30 mouse cellular contexts compared by ENCODE assay signal in genomic region chr11:121085181-121085580, GRCm38 (mm10). TPM values are rescaled to one million over a fixed set of nuclear protein-coding genes. Genes with fewer than 3 reads are reported as not detected.
DNase-seq lines count a peak whose midpoint lies in the region; ATAC-seq and TF ChIP-seq lines count a peak whose summit lies in the region.
"Had no signal": no experiment of that assay in that cellular context is flagged by ENCODE, and none has a peak within 500 bp of the region (broad histone marks: within the 10 kb centered on the region; RNA-seq: fewer than 3 reads in every experiment).

No protein-coding gene starts in this region.

- TF ChIP-seq EP300 in lung, postnatal 0 days (IDR thresholded peaks at IDR 0.05), result no peak

- H3K9ac ChIP-seq in lung, postnatal 0 days (replicated peaks; ENCODE audit: low read depth), result no peak overlapping the region
- H3K9ac ChIP-seq: heart, embryonic 15.5 days; limb, embryonic 15.5 days had no signal

- no peak overlapping the region for H3K4me2 ChIP-seq in lung, postnatal 0 days (replicated peaks; ENCODE audit: low read depth, low read length)
- H3K4me2 ChIP-seq: heart, embryonic 15.5 days; limb, embryonic 15.5 days had no signal

- H3K9me3 ChIP-seq in lung, postnatal 0 days (ENCODE audit: low read length), result no peaks in the 10 kb centered on the region
- H3K9me3 ChIP-seq: heart, embryonic 15.5 days; limb, embryonic 15.5 days had no signal

- no peak overlapping the region for H3K27ac ChIP-seq in lung, postnatal 0 days (ENCODE audit: low read length)
- peak overlapping the region; percentile 82 for H3K27ac ChIP-seq in small intestine, adult 2 months (ENCODE audit: insufficient read depth, low read depth, low read length)
- H3K27ac ChIP-seq: heart, embryonic 15.5 days; hindbrain, postnatal 0 days; limb, embryonic 15.5 days had no signal

- TF ChIP-seq CTCF in lung, postnatal 0 days (IDR thresholded peaks at IDR 0.05), result no peak
- TF ChIP-seq CTCF in lung, adult 2 months (IDR thresholded peaks at IDR 0.05; ENCODE audit: insufficient read depth, low read length), result no peak
- no peak for TF ChIP-seq CTCF in small intestine, adult 2 months (IDR thresholded peaks at IDR 0.05; ENCODE audit: extremely low read depth, insufficient read length, insufficient replicate concordance, low read depth, low read length)

- 50% methylated on average over 5 of the region's 5 CpGs for WGBS in lung, postnatal 0 days
- 53% methylated on average over 5 of the region's 5 CpGs for WGBS in lung, adult 2 months
- WGBS in small intestine, adult 2 months, result 27% methylated on average over 5 of the region's 5 CpGs

- intact Hi-C loops in heart, postnatal 36 days (cut with DNase I), result no loop called here
- intact Hi-C loops in left cerebral cortex, postnatal 14 days (cut with DNase I), result no loop called here

- no peaks in the 10 kb centered on the region for H3K27me3 ChIP-seq in lung, postnatal 0 days (replicated peaks; ENCODE audit: insufficient read depth, low read length)
- H3K27me3 ChIP-seq in small intestine, adult 2 months (ENCODE audit: control insufficient read depth, insufficient read depth, low read length), result no peaks in the 10 kb centered on the region
- H3K27me3 ChIP-seq: heart, embryonic 15.5 days; limb, embryonic 15.5 days had no signal

- no peaks in the 10 kb centered on the region for H3K4me1 ChIP-seq in lung, postnatal 0 days (ENCODE audit: insufficient read depth, low read depth, low read length)
- H3K4me1 ChIP-seq in lung, adult 2 months (ENCODE audit: control insufficient read depth, insufficient read depth, low read length), result 0 out of 2 replicates have a peak, but pooled peaks cover 2% of the 10 kb centered on the region
- peaks cover 45% of the 10 kb centered on the region for H3K4me1 ChIP-seq in small intestine, adult 2 months (ENCODE audit: control insufficient read depth, insufficient read depth, insufficient read length, low read length)
- H3K4me1 ChIP-seq: limb, embryonic 15.5 days had no signal

- no peaks in the 10 kb centered on the region for H3K36me3 ChIP-seq in lung, postnatal 0 days (ENCODE audit: insufficient read depth, low read length)
- H3K36me3 ChIP-seq in small intestine, adult 2 months (ENCODE audit: control insufficient read depth, insufficient read depth, low read length), result no peaks in the 10 kb centered on the region
- H3K36me3 ChIP-seq: heart, embryonic 15.5 days; limb, embryonic 15.5 days had no signal

- no peak for TF ChIP-seq POLR2A in lung, adult 2 months (IDR thresholded peaks at IDR 0.05; ENCODE audit: borderline replicate concordance, extremely low read depth, low read depth, low read length)
- no peak for TF ChIP-seq POLR2A in small intestine, adult 2 months (IDR thresholded peaks at IDR 0.05; ENCODE audit: low read depth, low read length)

- DNase-seq in heart, adult 11 months, result peak; percentile 53
- no peak for DNase-seq in heart, postnatal 36 days
- peak; percentile 9 for DNase-seq in lung, postnatal 0 days (ENCODE audit: low spot score)
- no peak for DNase-seq in lung, adult 2 months
- DNase-seq in thymus, postnatal 36 days, result no peak
- DNase-seq in left cerebral cortex, postnatal 14 days (ENCODE audit: low spot score in 2 of 2), result no peak
- DNase-seq in retina, embryonic 14.5 days (ENCODE audit: low spot score), result no peak
- DNase-seq: cerebellum, adult 18-20 months; cerebellum, postnatal 25 days; embryo, embryonic 11 days; gastrocnemius, postnatal 25 days; layer of hippocampus, postnatal 36 days; right cerebral cortex, adult 18-20 months; thymus, adult 2 months had no signal

- ATAC-seq in lung, postnatal 0 days, result no peak
- ATAC-seq: CD4-positive, CD25-positive, alpha-beta regulatory T cell, adult 4 months; forebrain, embryonic 16.5 days; hindbrain, postnatal 0 days had no signal

- no peak overlapping the region for H3K4me3 ChIP-seq in lung, postnatal 0 days (ENCODE audit: low read depth, low read length)
- no peak overlapping the region for H3K4me3 ChIP-seq in lung, adult 2 months (replicated peaks; ENCODE audit: extremely low read depth, low read depth, low read length)
- H3K4me3 ChIP-seq in small intestine, adult 2 months (ENCODE audit: low read depth, low read length), result no peak overlapping the region
- H3K4me3 ChIP-seq: heart, embryonic 15.5 days; limb, embryonic 15.5 days had no signal

RNA-seq across cellular contexts. Expression of gene Sectm1a, which starts 4.2 kb away (rescaled TPM):
- not detected for total RNA-seq in heart, postnatal 36 days (2021)
- 0.29 TPM in 2 replicates for polyA plus RNA-seq in lung, postnatal 0 days (2015; fragmentation: Nextera tagmentation; extraction: Ambion mirVana)
- not detected in 2 replicates for polyA plus RNA-seq in lung, adult 2 months (2012; rRNA removed)
- 1.4 and 4.1 TPM in 2 replicates for polyA plus RNA-seq in small intestine, adult 2 months (2012; rRNA removed)
- not detected for total RNA-seq in left cerebral cortex, postnatal 14 days (2021)
- total RNA-seq: ES-E14; gastrocnemius, postnatal 25 days; heart, adult 8-10 months; hematopoietic stem cell, adult 5-6 weeks; hindbrain, postnatal 0 days; layer of hippocampus, adult 18-20 months; layer of hippocampus, postnatal 36 days; left cerebral cortex, postnatal 36 days; megakaryocyte-erythroid progenitor cell, adult 5-6 weeks had no signal
- polyA plus RNA-seq: CD4-positive, CD25-positive, alpha-beta regulatory T cell, adult 4 months; forebrain, embryonic 16.5 days; heart, embryonic 15.5 days; hindbrain, postnatal 0 days; neural tube, embryonic 11.5 days had no signal

RNA-seq across cellular contexts. Expression of gene Sectm1b, which starts 21.8 kb away (rescaled TPM):
- total RNA-seq in heart, postnatal 36 days (2021), result not detected
- polyA plus RNA-seq in lung, postnatal 0 days (2015; fragmentation: Nextera tagmentation; extraction: Ambion mirVana), result 0.24 and 0.31 TPM in 2 replicates
- 0.06 and 0.51 TPM in 2 replicates for polyA plus RNA-seq in lung, adult 2 months (2012; rRNA removed)
- polyA plus RNA-seq in small intestine, adult 2 months (2012; rRNA removed), result 152 and 325 TPM in 2 replicates
- not detected for total RNA-seq in left cerebral cortex, postnatal 14 days (2021)
- total RNA-seq: ES-E14; gastrocnemius, postnatal 25 days; heart, adult 8-10 months; hematopoietic stem cell, adult 5-6 weeks; hindbrain, postnatal 0 days; layer of hippocampus, adult 18-20 months; layer of hippocampus, postnatal 36 days; left cerebral cortex, postnatal 36 days; megakaryocyte-erythroid progenitor cell, adult 5-6 weeks had no signal
- polyA plus RNA-seq: CD4-positive, CD25-positive, alpha-beta regulatory T cell, adult 4 months; forebrain, embryonic 16.5 days; heart, embryonic 15.5 days; hindbrain, postnatal 0 days; neural tube, embryonic 11.5 days had no signal

RNA-seq across cellular contexts. Expression of gene Tex19.2, which starts 33.3 kb away (rescaled TPM):
- not detected for total RNA-seq in heart, postnatal 36 days (2021)
- polyA plus RNA-seq in lung, postnatal 0 days (2015; fragmentation: Nextera tagmentation; extraction: Ambion mirVana), result not detected in 2 replicates
- not detected in 2 replicates for polyA plus RNA-seq in lung, adult 2 months (2012; rRNA removed)
- 0.05 TPM in 1 of 2 replicates, not detected in the other for polyA plus RNA-seq in small intestine, adult 2 months (2012; rRNA removed)
- not detected for total RNA-seq in left cerebral cortex, postnatal 14 days (2021)
- total RNA-seq: adrenal gland, postnatal 4 days; gastrocnemius, postnatal 25 days; heart, adult 8-10 months; hematopoietic stem cell, adult 5-6 weeks; hindbrain, postnatal 0 days; layer of hippocampus, adult 18-20 months; layer of hippocampus, postnatal 36 days; left cerebral cortex, postnatal 36 days; megakaryocyte-erythroid progenitor cell, adult 5-6 weeks had no signal
- polyA plus RNA-seq: CD4-positive, CD25-positive, alpha-beta regulatory T cell, adult 4 months; embryonic facial prominence, embryonic 14.5 days; forebrain, embryonic 16.5 days; heart, embryonic 15.5 days; hindbrain, postnatal 0 days; kidney, embryonic 16.5 days; limb, embryonic 15.5 days; neural tube, embryonic 11.5 days had no signal

RNA-seq across cellular contexts. Expression of gene Cd7, which starts 46.0 kb away (rescaled TPM):
- under 1 TPM; 0.38 to 0.61 TPM for total RNA-seq in heart, postnatal 36 days (2021)
- 2.4 TPM in 2 replicates for polyA plus RNA-seq in lung, postnatal 0 days (2015; fragmentation: Nextera tagmentation; extraction: Ambion mirVana)
- polyA plus RNA-seq in lung, adult 2 months (2012; rRNA removed), result 5.8 and 6.4 TPM in 2 replicates
- polyA plus RNA-seq in small intestine, adult 2 months (2012; rRNA removed), result 41.0 and 57.7 TPM in 2 replicates
- under 1 TPM; 0.36 to 0.62 TPM for total RNA-seq in left cerebral cortex, postnatal 14 days (2021)
- total RNA-seq: gastrocnemius, postnatal 25 days; hindbrain, postnatal 0 days; layer of hippocampus, adult 18-20 months; layer of hippocampus, postnatal 36 days had no signal
- polyA plus RNA-seq: forebrain, embryonic 16.5 days; hindbrain, postnatal 0 days; neural tube, embryonic 11.5 days had no signal

Comparison
In these comparisons a context has a peak if more than half of its experiments do, and no peak if none do; other contexts are left out.
1. DNase-seq: peak in heart, adult 11 months (single experiment) and lung, postnatal 0 days (single experiment); none in heart, postnatal 36 days (0 of 2), lung, adult 2 months (single experiment), thymus, postnatal 36 days (0 of 2), left cerebral cortex, postnatal 14 days (0 of 2) and retina, embryonic 14.5 days (single experiment).
2. RNA of gene Sectm1b, which starts 21.8 kb away (polyA plus RNA-seq): 152 to 325 TPM in small intestine, adult 2 months; 0.24 to 0.31 TPM in lung, postnatal 0 days and 0.06 to 0.51 TPM in lung, adult 2 months; every median in the first group is over 100 times any median in the second.